Mouse (Mus musculus): ENCODE results near the gene Il6st. TPM values are rescaled to one million over a fixed set of nuclear protein-coding genes. Genes with fewer than 3 reads are reported as not detected.
A peak's percentile ranks its signal among the peaks of the same experiment; 100 is the strongest.

The Il6st gene
- polyA plus RNA-seq, 1 experiment from 2014 or later, result 21.3 TPM

DNA sequence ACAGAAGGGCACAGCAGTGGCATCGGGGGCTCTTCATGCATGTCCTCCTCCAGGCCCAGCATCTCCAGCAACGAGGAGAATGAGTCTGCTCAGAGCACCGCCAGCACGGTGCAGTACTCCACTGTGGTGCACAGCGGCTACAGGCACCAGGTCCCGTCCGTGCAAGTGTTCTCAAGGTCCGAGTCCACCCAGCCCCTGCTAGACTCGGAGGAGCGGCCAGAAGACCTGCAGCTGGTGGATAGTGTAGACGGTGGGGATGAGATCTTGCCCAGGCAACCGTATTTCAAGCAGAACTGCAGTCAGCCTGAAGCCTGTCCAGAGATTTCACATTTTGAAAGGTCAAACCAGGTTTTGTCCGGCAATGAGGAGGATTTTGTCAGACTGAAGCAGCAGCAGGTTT is 40.0 kb downstream of the Il6st start:
- no peak overlapping the region for H3K4me3 ChIP-seq
- H3K9me3 ChIP-seq (replicated peaks), result no peaks in the 10 kb centered on the region
- 93% methylated on average over 13 of the region's 13 CpGs for WGBS
- peaks cover 79% of the 10 kb centered on the region for H3K36me3 ChIP-seq
- no peaks in the 10 kb centered on the region for H3K27me3 ChIP-seq (ENCODE audit: low read depth, poor library complexity, severe bottlenecking)
- no peaks in the 10 kb centered on the region for H3K4me1 ChIP-seq
- H3K27ac ChIP-seq, result no peak overlapping the region
- no peak for DNase-seq (ENCODE audit: low spot score)

DNA sequence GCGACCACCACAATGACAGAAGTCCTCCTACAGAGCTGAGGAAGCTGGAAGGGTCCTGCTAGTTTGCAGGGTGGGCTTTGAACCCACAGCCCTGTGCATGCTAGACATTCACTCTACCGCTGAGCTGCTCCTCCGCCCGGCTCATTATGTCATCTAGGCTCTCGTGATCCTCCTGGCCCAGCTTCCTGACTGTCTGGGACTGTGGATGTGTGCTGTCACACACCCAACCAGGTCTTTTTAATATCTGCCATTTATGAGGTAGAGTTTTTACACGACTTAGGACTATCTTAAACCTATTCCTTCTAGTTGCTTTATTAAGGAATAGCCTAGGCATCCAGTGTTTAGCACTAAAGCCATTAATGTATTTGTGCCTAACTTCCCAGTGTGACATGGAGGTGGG is 41.6 kb downstream of the Il6st start:
- Histone ChIP-seq H3K9me3 (replicated peaks) (no peaks in the 10 kb centered on the region), H3K27ac (no peak overlapping the region), H3K4me1 (no peaks in the 10 kb centered on the region), H3K36me3 (peaks cover 63% of the 10 kb centered on the region), H3K4me3 (no peak overlapping the region), H3K27me3 (ENCODE audit: low read depth, poor library complexity, severe bottlenecking) (no peaks in the 10 kb centered on the region)
- WGBS, result 91% methylated on average over 6 of the region's 6 CpGs
- DNase-seq (ENCODE audit: low spot score), result no peak

DNA sequence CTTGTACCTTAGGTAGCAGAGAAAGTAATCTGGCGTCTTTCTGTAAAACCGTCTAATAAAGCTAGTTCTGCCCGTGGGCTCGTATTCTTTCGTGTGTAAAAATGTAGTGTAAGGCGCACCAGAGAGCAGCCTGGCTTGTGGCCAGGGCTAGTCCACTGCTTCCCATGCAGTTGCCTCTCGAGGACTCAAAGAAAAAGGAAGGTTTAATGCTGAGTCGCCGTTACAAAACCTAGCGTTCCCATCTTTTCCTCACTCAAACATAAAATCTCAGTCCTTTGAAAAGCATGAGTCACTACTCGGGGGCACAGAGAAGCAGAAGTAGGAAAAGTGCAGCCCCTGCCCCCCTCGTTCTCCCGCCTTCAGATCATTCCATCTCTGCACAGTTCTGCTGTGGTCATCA is 42.9 kb downstream of the Il6st start:
- Histone ChIP-seq H3K27ac (no peak overlapping the region), H3K36me3 (peaks cover 51% of the 10 kb centered on the region), H3K9me3 (replicated peaks) (no peaks in the 10 kb centered on the region), H3K4me1 (no peaks in the 10 kb centered on the region), H3K4me3 (no peak overlapping the region), H3K27me3 (ENCODE audit: low read depth, poor library complexity, severe bottlenecking) (no peaks in the 10 kb centered on the region)
- 91% methylated on average over 13 of the region's 13 CpGs for WGBS
- DNase-seq (ENCODE audit: low spot score), result no peak

DNA sequence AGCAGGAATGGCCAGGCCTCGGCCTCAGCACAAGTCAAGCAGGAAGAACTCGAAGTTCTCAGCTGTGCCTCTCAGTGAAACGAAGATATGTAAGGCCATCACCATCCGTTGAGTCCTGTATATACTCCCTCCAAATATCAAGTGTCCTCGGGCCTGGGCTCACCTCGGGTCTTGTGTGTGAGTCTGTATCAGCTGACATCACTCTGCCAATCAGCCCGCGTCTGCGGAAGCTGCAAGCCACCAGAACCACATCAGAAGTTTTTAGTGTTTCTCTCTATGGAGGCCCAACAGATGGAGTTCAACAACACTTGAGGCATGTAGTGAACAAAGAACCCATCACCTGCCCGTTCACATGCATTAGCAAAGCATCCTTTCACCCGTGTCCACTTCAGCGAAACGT is 43.8 kb downstream of the Il6st start:
- Histone ChIP-seq H3K36me3 (peaks cover 46% of the 10 kb centered on the region), H3K27me3 (ENCODE audit: low read depth, poor library complexity, severe bottlenecking) (no peaks in the 10 kb centered on the region), H3K27ac (no peak overlapping the region), H3K4me3 (no peak overlapping the region), H3K9me3 (replicated peaks) (no peaks in the 10 kb centered on the region), H3K4me1 (no peaks in the 10 kb centered on the region)
- 91% methylated on average over 13 of the region's 13 CpGs for WGBS
- no peak for DNase-seq (ENCODE audit: low spot score)

GRCm38 (mm10) chr13:112508487-112508886 is 44.6 kb downstream of the Il6st start:
- Histone ChIP-seq H3K4me3 (no peak overlapping the region), H3K4me1 (no peaks in the 10 kb centered on the region), H3K9me3 (replicated peaks) (no peaks in the 10 kb centered on the region), H3K36me3 (peaks cover 38% of the 10 kb centered on the region), H3K27me3 (ENCODE audit: low read depth, poor library complexity, severe bottlenecking) (no peaks in the 10 kb centered on the region), H3K27ac (no peak overlapping the region)
- DNase-seq (ENCODE audit: low spot score), result no peak
- 86% methylated on average over 5 of the region's 5 CpGs for WGBS

GRCm38 (mm10) chr13:112509465-112509864 is 45.6 kb downstream of the Il6st start:
- Histone ChIP-seq H3K36me3 (peaks cover 29% of the 10 kb centered on the region), H3K27ac (no peak overlapping the region), H3K4me3 (no peak overlapping the region), H3K27me3 (ENCODE audit: low read depth, poor library complexity, severe bottlenecking) (no peaks in the 10 kb centered on the region), H3K4me1 (no peaks in the 10 kb centered on the region), H3K9me3 (replicated peaks) (no peaks in the 10 kb centered on the region)
- peak; percentile 72 for DNase-seq (ENCODE audit: low spot score)
- 36% methylated on average over 4 of the region's 4 CpGs for WGBS

- Histone ChIP-seq H3K9me3 (replicated peaks) (no peaks in the 10 kb centered on the region), H3K4me1 (no peaks in the 10 kb centered on the region), H3K27me3 (ENCODE audit: low read depth, poor library complexity, severe bottlenecking) (no peaks in the 10 kb centered on the region), H3K4me3 (no peak overlapping the region), H3K36me3 (peaks cover 17% of the 10 kb centered on the region), H3K27ac (no peak overlapping the region)
- 92% methylated on average over 19 of the region's 19 CpGs for WGBS
- no peak for DNase-seq (ENCODE audit: low spot score)
Observed at GRCm38 (mm10) chr13:112510437-112511212, 46.8 kb downstream of the Il6st start.

- Histone ChIP-seq H3K36me3 (peaks cover 11% of the 10 kb centered on the region), H3K4me3 (no peak overlapping the region), H3K27me3 (ENCODE audit: low read depth, poor library complexity, severe bottlenecking) (no peaks in the 10 kb centered on the region), H3K9me3 (replicated peaks) (no peaks in the 10 kb centered on the region), H3K27ac (no peak overlapping the region), H3K4me1 (no peaks in the 10 kb centered on the region)
- WGBS, result 93% methylated on average over 11 of the region's 11 CpGs
- no peak for DNase-seq (ENCODE audit: low spot score)
Observed at GRCm38 (mm10) chr13:112511261-112511660, 47.4 kb downstream of the Il6st start.

DNA sequence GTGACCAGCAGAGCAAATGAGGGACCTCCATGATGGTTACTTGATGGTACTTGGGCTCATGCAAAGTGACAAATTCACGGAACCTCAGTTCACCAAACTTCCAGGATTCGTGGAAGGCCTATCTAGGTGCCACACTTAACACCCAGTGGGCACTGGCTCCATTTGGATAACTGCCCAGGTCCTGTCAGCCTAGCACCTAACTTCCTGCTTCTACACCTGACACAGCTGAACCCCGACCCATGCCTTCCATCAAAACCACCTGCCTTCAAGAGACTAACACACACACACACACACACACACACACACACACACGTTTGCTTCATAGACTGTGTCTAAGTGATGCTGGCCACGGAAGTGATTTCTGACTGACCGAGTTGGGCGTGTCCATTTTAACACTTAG is 47.9 kb downstream of the Il6st start:
- Histone ChIP-seq H3K4me3 (no peak overlapping the region), H3K27ac (no peak overlapping the region), H3K36me3 (peaks cover 9% of the 10 kb centered on the region), H3K4me1 (no peaks in the 10 kb centered on the region), H3K9me3 (replicated peaks) (no peaks in the 10 kb centered on the region), H3K27me3 (ENCODE audit: low read depth, poor library complexity, severe bottlenecking) (no peaks in the 10 kb centered on the region)
- DNase-seq (ENCODE audit: low spot score), result no peak
- 95% methylated on average over 7 of the region's 7 CpGs for WGBS

DNA sequence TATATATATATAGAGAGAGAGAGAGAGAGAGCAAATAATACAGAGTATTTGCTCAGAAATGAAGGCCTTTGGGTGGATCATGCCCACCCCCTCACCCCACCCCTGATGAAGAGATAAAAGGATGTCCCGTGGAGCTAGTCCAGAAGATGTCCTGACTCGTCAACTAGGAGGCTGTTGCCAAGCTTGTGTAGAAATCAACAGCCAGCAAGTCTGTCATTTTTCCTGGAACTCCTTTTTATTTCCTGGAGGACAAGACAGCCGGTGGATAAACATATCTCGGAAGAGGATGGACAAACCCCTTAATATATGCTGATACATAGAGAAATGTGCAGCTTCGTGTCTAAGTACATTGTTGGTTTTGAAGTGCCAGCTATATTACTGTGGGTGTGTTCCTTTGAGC is 49.0 kb downstream of the Il6st start:
- Histone ChIP-seq H3K27ac (no peak overlapping the region), H3K36me3 (peaks cover 1% of the 10 kb centered on the region; the same call in 1 of the 2 replicates), H3K4me3 (no peak overlapping the region), H3K4me1 (no peaks in the 10 kb centered on the region), H3K9me3 (replicated peaks) (peaks cover 1% of the 10 kb centered on the region; the same call in 1 of the 2 replicates), H3K27me3 (ENCODE audit: low read depth, poor library complexity, severe bottlenecking) (no peaks in the 10 kb centered on the region)
- no peak for DNase-seq (ENCODE audit: low spot score)
- 91% methylated on average over 5 of the region's 5 CpGs for WGBS

DNA sequence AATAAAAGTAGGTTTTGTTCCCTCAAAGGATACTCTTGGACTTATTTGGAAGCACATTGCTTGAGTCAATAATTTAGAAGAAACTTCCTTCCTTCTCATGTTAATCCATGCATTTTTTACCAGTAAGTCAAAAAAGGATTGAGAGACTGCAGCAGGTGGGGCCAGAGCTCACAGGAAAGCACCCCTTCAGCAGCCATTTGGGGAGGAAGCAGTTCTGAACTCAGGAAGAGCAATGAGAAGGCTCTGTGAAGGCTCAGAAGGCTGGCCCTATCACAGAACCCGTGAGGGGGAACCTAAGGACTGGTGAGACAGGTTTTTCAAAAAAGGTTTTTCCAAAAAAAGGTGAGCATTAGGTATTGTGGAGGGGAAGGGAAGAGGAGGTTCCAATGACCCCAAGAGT is 50.7 kb downstream of the Il6st start:
- no peak overlapping the region for H3K27ac ChIP-seq
- no peaks in the 10 kb centered on the region for H3K4me1 ChIP-seq
- H3K4me3 ChIP-seq, result no peak overlapping the region
- no peak for DNase-seq (ENCODE audit: low spot score)
- H3K27me3 ChIP-seq (ENCODE audit: low read depth, poor library complexity, severe bottlenecking), result no peaks in the 10 kb centered on the region
- H3K9me3 ChIP-seq (replicated peaks), result peaks cover 7% of the 10 kb centered on the region; the same call in 1 of the 2 replicates
- no peaks in the 10 kb centered on the region for H3K36me3 ChIP-seq
- 61% methylated on average over 1 of the region's 1 CpGs for WGBS

GRCm38 (mm10) chr13:112522261-112522660 is 58.4 kb downstream of the Il6st start:
- 72% methylated on average over 6 of the region's 6 CpGs for WGBS
- H3K4me1 ChIP-seq, result no peaks in the 10 kb centered on the region
- H3K4me3 ChIP-seq, result no peak overlapping the region
- H3K9me3 ChIP-seq (replicated peaks), result peaks cover 7% of the 10 kb centered on the region; the same call in 1 of the 2 replicates
- no peak overlapping the region for H3K27ac ChIP-seq
- no peak for DNase-seq (ENCODE audit: low spot score)
- H3K36me3 ChIP-seq, result no peaks in the 10 kb centered on the region
- H3K27me3 ChIP-seq (ENCODE audit: low read depth, poor library complexity, severe bottlenecking), result no peaks in the 10 kb centered on the region

GRCm38 (mm10) chr13:112522896-112523295 is 59.0 kb downstream of the Il6st start:
- WGBS, result 95% methylated on average over 3 of the region's 3 CpGs
- Histone ChIP-seq H3K4me3 (no peak overlapping the region), H3K27ac (no peak overlapping the region), H3K36me3 (no peaks in the 10 kb centered on the region), H3K9me3 (replicated peaks) (peaks cover 5% of the 10 kb centered on the region; the same call in 1 of the 2 replicates), H3K27me3 (ENCODE audit: low read depth, poor library complexity, severe bottlenecking) (no peaks in the 10 kb centered on the region), H3K4me1 (no peaks in the 10 kb centered on the region)
- no peak for DNase-seq (ENCODE audit: low spot score)

Data from limb, embryonic 10.5 days (tissue).